Mouse (Mus musculus): ENCODE data around the gene Chn2.

Gene Chn2

DNA sequence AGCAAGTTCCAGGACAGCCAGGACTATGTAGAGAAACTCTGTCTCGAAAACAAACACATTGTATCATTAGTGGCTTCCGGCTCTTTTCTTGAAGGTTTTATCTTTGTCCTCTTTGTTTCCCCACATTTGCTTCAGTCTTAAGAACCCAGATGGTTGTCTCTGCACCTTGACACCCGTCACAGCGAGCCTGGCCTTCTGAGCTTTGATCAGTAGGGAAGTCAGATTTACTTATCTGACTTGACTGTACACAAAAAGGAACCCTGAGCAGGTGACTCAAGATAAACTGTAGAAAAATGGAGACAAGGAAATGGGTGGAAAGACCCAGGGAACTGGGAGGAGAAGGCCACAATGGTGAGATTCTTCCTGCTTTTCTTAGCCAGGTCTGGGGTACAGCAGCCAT is 79.5 kb downstream of the Chn2 start:
- no peak for DNase-seq (ENCODE audit: low read depth, low spot score)

DNA sequence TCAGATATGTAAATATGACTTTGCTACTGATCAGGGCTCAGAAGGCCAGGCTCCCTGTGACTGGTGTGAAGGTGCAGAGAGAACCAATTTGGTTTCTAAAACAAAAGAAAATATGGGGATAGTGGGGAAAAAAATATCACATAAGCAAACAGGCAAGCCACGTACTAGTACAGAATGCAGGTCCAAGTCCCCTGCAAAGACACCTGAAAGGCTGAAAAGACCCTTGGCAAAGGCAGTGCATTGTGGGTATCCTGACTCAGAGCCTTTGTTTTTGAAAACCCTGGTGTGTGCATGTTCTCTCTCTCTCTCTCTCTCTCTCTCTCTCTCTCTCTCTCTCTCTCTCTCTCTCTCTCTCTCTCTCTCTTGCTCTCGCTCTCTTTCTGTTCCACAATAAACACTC is 80.1 kb downstream of the Chn2 start:
- DNase-seq (ENCODE audit: low read depth, low spot score), result no peak

DNA sequence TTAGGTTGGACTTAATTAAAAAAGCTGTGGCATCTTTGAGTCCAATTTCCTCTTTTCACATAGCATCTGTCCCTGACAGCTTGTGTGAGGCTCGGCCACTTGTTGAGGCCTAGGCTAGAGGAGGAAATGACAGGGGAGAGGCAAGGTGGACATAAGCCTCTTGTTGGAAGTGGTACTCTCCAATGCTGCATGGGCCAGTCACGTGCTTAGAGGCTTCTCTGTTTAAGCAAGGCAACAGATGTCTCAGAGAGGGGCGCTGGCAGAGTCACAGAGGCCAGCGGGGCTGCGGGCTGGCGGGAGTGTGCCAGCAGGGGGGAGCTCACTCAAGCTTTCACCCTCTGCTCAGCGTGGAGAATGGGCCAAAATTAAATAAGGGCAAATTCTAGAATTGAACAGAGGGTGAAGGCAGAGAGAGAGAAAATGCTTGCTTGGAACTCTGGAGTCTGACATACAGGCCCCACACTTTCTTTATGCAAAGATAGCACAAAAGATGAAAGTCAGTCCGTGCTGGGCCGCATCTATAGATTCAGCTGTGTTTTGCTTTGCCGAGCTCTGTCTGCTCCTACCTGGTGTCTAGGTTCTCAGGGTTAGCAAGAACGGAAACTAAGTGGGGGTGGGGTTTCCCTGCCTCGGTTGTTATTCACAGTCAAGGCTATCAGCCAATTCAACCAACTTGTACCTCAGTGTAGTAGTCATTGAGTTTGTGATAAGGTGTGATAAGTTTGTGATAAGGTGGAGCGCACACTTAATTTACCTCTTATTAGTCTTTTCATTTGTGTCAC is 80.7 kb downstream of the Chn2 start:
- DNase-seq (ENCODE audit: low read depth, low spot score), result peak; percentile 30

DNA sequence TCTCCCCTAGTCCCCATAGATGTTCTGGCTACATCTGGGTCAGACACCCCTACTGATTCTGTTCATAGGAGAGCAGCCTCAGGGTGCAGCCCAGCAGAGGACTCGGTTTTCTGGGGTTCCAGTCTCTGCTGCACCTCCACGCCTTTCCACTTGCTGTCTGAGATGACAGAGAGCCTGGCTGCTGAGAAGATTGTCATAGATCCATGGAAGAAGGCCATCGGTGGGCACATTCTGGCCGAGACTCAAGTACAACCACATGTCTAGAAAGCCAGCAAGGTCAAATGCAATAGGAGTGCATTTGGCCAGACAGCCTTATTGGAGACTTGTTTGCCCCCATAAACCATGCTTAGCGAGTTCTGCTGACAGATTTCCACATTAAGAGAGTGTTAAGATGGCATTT is 81.5 kb downstream of the Chn2 start:
- no peak for DNase-seq (ENCODE audit: low read depth, low spot score)

DNA sequence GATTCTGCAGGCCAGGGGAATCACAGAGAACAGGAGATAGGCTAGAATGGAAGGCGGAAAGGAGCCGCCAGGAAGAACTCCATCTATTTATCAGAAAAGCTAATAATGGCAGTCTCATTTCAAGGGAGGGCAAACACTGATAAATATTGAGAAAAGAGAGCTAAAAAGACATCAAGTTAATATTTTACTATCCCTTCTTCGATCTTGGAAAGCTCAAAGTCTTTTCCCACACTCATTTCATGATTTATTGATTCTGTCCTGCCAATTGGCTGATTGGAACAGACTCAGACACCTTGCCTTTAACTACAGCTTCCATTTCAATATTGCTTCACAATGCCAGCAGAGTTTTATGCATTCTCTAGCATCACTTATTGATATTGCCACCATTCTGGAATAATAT is 85.2 kb downstream of the Chn2 start:
- DNase-seq (ENCODE audit: low read depth, low spot score), result no peak

DNA sequence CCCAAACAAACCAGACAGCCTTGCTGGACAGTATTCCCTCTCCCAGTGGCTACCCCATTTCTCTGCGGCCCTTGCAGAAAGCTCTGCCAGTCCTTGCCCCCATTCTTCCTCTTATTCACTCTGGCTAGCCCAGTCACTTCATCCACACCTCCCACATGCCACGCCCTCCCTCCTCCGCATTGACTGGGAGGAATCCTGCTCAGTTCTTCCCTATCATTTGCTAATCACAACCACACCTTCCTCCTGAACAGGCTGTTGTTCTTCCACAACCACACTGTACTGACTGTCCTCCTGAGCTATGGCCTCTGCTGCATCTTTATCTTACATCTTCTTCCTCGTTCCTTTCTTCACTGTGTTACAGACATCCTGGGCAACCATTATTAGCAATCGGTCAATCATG is 86.2 kb downstream of the Chn2 start:
- no peak for DNase-seq (ENCODE audit: low read depth, low spot score)

DNA sequence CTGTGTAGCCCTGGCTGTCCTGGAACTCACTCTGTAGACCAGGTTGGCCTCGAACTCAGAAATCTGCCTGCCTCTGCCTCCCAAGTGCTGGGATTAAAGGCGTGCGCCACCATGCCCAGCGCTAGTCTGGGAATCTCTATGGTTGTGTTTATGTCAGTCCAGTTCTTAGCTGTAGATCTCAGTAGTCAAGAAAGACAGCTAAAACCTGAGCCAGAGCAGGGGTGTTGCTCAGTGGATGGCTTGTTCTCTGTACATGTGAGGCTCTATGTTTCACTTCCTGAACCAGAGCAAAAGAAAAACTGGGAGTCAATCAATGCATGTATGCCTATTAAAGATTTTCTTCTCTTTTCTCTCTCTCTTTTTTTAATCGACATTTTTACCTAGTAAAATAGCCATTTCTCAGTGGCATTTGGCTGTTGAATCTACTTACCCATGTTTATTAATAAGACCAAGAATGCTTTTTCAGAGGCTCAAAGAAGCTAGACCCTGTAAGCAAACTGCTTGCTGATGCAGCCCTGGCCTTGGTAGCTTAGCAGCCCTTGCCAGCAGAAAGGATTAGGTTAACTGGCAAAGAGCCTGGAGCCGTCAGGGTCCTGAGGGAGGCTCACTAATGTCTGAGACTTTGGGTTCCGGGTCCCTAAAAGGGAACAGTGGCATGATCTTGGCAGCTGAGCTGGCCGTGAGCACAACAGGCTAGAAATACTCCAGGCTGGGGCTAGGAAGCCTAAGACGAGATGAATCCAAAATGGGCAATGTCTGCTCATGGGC is 87.1 kb downstream of the Chn2 start:
- DNase-seq (ENCODE audit: low read depth, low spot score), result no peak

DNA sequence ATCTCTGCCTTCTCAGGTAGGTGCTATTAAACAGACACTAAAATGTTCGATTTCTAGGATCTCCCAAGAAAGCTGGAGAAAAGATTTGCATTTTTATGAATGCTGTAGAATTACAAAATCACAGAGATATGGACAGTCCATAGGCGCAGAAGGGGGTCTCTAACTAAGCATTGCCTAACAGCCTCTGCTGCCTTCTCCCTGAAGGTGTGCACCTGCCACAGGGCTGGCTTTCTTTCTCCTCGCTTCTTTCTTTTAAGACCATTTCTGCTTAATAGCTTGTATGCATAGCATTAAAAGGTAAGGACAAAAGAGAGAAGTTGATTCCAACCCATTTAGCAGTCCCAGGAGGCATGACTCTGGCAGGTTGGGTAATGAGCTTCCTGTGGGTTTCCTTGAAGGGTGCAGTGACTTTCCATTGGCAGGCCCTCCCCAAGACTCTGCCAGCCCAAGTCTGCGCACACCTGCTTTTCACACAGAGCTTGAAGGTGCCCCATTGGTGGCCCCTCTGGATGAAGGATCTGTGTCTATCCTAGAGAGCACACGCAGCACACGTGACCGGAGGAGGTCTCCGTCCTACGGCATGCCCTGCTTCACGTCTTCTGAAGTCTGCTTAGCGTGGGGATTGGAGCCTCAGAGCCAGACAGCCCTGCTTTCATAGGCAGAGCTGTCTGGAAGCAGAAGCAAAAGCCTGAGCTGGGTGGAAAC is 87.8 kb downstream of the Chn2 start:
- no peak for DNase-seq (ENCODE audit: low read depth, low spot score)

DNA sequence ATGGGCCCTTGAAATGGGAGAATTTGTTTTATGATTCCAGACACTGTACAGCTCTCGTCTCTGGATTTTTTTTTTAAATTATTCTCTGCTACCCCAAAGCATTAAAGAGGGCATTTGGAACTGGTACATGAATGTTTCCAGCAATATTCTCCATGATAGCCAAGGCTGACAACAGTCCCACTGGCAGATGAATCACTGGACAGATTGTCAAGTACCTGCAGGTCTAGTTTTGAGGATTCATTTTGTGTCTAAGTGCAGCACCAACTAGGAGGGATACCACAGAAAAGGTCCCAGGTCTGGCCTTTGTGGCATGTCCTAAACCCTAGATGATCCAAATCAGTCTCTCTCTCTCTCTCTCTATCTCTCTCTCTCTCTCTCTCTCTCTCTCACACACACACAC is 89.3 kb downstream of the Chn2 start:
- DNase-seq (ENCODE audit: low read depth, low spot score), result no peak

DNA sequence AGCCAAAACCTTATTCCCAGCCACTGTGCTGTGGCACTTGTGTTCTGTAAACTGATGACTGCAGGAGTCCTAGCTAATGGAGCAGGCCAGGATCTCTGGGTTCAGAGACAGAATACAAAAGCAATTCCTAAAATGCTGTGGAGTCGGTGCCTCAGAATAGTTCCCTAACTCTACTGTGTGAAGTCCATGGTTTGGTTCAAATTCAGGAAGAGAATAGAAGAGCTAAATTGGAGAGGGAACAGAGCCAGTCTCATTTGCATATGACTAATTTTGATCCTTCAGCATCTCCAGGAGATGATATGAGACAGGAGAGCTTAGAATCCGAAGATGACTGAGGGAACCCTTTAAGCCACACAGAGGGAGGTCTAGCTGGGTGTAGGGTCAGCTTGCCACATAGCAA is 90.2 kb downstream of the Chn2 start:
- DNase-seq (ENCODE audit: low read depth, low spot score), result no peak

DNA sequence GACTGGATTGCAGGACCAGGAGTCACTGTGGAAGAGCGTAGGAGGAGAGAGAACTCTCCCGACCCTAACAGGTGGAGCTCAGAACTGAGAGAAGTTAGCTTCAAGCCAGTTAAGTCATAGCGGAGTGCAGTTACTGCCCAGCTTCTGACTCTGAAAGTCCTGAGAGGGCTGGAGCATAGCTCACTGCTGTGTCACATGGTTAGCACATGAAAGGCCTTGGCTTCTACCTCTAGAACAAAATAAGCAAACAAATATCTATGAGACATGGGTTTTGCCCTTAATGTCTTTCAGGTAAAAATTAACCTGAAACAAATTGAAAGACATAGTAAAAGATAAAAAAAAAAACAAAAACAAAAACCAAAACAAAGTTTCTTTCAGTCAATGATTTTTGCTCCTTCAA is 91.5 kb downstream of the Chn2 start:
- no peak for DNase-seq (ENCODE audit: low read depth, low spot score)

DNA sequence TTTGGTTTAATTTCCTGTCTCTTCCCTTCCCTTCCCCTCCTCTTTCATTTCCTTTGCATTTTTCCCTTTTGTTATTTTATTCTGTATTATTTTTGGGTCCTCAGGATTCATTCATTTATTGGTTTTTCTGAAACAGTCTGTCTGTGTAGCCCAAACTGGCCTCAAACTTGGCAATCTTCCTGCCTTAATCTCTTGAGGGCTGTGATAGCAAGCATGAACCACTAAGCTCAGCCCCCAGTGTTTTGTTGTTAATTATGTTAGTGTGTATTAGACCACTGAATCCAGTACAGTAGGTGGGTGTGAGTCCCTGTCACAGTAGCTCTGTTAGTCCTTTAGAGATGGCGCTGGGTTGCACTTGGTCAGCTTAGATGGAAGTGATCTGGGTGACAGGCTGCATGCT is 93.2 kb downstream of the Chn2 start:
- DNase-seq (ENCODE audit: low read depth, low spot score), result no peak

DNA sequence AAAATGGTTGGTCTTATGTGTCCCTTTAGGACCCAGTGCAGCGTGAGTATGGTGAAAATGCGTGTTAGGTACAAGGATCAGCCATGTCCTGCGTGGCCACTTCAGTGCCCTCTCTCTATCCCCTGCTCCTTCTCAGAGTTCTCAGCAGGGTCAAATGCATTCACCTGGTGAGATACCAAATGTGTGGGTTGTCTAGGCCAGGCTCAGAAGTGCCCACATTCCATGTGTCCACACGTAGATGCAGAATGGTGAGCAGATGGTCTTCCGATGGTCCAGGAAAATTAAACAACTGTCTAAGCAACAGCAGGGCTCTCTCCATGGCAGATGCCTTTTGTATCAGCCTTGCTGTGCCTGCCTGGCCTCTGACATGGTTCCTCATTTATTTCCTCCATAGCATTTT is 93.9 kb downstream of the Chn2 start:
- no peak for DNase-seq (ENCODE audit: low read depth, low spot score)

DNA sequence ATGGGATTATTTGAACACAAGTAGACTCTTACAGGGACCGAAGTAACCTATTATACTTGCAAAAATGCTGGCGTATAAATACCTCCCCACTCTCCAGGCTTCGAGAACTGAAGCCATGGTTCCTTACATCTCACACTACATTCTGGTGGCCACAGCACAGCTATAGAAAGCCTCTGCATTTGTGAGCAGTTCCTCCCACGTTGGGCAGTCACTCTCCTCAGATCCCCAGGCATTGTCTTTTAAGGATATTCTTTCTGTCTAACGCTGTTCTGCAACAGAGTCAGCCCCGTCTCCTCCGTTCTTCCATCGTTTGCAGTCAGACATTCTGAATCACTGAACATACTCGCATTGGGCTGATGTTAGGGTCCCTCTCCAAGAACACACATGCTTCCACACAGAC is 98.8 kb downstream of the Chn2 start:
- no peak for DNase-seq (ENCODE audit: low read depth, low spot score)

DNA sequence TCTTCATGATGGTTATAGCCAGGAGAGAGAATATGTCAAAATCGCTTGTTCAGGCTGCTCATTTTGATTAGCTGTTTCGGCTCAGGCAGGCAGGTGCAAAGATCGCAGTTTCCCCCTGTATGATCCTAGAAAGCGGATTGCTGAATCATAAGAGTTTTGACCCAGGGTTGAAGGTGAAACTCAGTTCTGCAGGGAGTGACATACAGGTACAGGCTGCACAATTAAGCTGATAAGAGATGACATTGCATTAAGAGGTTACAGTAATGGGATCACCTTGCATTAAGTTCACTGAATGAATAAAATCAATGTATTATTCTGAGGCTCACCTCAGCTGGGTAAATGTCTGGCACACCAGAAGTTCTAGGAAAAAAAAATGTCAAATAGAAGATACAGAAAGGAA is 101.1 kb downstream of the Chn2 start:
- DNase-seq (ENCODE audit: low read depth, low spot score), result no peak

DNA sequence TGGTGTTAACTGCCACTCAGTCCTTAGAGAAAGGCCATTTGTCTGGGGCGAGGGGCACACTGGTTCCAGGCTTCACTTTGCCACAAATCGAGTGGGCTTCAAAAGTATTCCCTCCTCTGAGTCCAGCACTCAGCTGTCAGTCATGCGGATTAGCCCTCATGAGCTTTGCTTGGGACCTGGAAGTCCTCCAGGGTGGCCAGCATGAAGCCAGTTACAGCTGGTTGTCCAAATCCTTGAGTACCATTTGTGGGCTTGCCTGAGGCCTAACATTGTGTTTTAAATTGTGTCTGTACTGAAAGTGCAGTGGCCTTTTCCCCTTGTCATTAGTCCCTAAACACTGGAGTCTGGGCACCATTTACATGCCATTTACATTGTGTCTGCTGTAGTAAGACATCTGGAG is 101.8 kb downstream of the Chn2 start:
- DNase-seq (ENCODE audit: low read depth, low spot score), result no peak

DNA sequence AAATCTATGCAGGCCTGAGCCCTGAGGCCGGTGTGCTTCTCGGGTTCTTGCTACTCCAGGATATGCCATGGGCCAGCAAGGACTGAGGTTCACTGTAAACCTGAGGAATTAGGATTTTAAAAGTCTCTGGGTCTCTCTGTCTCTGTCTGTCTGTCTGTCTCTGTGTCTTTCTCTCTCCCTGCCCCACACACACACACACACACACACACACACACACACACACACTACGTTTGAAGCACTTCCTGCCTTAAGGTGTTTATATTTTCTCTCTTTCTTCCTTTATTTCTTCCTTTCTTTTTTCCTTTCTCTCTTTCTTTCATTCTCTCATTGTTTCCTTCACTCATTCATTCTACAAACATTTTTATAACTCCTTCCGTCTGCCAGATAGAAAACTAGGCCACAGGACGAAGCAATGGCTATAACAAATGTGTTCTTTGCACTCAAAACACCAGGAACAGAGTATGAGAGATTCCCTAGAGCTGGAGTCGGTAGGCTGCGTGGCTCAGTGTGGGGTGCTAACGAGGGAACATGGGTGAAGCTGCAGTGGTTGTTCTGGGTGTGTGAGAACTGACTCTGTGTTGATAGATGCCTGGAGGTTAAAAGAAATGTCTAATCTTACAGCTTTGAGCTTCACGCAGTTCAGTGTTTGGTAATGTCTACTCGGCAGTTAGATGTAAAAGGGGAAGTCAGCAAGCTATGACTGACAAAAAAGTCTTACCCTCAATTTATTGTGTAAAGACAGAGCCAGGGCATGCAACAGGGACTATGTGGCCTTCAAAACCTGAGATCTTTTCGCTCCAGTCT is 103.7 kb downstream of the Chn2 start:
- DNase-seq (ENCODE audit: low read depth, low spot score), result no peak

DNA sequence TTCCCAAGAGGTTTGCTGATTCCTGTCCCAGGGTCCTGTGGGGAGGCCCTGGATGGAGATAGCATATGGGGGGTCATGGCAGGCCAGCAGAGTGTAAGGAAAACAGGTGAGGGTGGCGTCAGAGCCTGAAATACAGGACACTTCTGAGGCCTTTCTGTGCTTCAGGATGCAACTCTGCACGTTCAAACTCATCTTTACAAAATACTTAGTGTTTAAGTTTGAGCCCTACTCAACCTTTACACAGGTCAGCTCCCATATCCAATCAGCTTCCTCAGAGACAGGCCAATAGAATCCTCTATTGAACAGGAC is 104.3 kb downstream of the Chn2 start:
- DNase-seq (ENCODE audit: low read depth, low spot score), result no peak

DNA sequence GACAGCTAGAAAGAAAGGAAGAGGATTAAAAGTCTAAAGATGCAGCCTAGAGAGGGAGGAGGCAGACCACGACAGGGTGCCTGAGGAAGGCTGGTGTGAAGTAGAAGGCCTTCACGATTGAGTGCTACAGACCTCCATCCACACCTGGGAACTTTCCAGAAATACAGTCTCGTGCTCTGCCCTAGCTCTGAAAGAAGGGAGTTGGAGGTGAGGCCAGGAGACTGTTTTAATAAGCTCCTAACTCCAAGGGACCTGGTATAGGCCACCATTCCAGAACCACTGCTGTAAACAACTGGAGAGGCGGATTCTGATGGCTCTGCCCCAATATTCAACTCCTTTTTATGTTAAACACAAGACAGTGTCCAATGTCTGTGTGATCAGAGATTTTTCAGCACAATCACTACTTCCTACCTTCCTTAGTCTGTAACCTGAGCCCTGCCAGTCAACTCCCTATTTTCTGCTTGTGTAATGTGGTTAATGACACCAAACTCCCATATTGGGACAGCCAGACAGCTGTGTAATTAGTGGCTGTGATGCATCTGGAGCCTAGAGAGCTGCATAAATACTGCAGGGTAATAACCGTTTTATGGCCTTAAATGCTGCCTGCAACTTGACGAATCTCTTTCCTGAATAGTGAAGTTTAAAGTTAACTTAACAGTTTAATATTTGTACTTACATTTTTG is 109.6 kb downstream of the Chn2 start:
- no peak for DNase-seq (ENCODE audit: low read depth, low spot score)

DNA sequence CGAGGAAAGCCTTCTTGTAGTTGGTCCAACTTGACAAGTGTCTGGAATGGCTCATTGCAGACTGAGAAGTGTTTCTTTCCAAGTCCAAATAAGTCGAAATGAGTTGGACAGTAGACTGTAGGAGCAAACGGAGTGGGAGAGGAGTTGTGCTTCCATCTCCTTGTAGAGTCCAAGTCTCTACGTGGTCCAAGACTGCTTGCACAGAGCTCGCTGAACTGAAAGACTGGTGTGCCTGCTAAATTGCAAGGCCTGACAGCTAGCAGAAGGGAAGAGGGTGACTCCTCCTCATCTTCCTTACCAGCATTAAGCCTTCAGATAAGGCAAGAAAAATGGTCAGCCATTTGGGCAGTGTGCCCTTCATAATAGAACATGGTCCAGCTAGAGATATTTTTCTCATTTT is 111.5 kb downstream of the Chn2 start:
- no peak for DNase-seq (ENCODE audit: low read depth, low spot score)

DNA sequence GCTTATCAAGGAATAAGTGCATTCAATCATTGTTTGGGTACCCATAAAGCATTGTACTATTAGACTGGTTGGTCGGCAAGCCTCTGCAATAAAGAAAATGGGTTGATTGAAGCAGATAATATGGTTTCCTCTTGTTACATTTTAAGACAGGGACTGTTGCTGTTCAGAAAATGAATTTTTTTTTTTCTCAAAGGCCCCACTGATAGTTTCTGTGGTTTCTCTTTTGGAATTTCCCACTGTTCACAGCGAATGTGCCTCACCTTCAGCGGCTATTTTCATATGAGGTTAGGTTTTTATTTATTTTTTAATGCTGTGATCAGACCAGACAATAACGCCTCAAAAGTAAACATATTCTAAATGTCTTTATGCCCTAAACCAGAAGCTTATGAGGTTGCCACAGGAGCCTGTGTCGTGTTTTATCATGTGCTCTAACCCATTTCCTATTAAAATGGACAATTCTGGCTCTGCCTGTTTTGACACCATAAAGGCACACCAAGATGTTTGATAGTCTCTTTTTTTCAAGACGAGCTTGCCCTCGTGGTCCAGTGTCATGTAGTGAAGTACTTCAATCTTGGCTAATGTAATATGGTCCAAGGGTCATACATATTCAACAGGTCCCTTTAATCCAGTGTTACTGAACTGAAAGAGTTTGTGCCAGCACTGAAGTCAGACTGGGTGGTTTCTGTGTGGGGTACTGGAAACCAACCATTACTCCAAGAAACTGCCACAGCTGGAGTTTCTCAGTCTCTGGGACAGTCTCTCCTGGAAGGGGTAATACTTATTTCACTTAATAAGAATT is 112.3 kb downstream of the Chn2 start:
- no peak for DNase-seq (ENCODE audit: low read depth, low spot score)
